Mouse (Mus musculus) hindbrain, embryonic 12.5 days (tissue): Measurements from ENCODE around the gene Ift27. TPM values are rescaled to one million over a fixed set of nuclear protein-coding genes. Genes with fewer than 3 reads are reported as not detected.

ENCODE experiments used
- ATAC-seq: fragments of 200-750 bp; cut with Nextera tagmentation; 2 replicates; pipeline ENCODE4 v1.8.0; 2017; ENCODE audit warnings: moderate TSS enrichment; ENCODE audit not compliant: low FRiP score
- H3K27ac ChIP-seq: fragments of 300-500 bp; sonication (generic); 2 replicates; pipeline ENCODE4 v1.5.1; 2016; ENCODE audit warnings: mild to moderate bottlenecking
- H3K27me3 ChIP-seq: fragments of 300-500 bp; sonication (generic); 2 replicates; pipeline ENCODE4 v1.6.1; 2016; ENCODE audit warnings: mild to moderate bottlenecking
- H3K36me3 ChIP-seq: fragments of 300-500 bp; sonication (generic); 2 replicates; pipeline ENCODE4 v1.6.1; 2016; ENCODE audit warnings: mild to moderate bottlenecking
- H3K4me1 ChIP-seq: fragments of 300-500 bp; sonication (generic); 2 replicates; pipeline ENCODE4 v1.6.1; 2016
- H3K4me2 ChIP-seq: fragments of 300-500 bp; sonication (generic); replicated peaks from 2 replicates; pipeline ENCODE4 v1.6.1; 2016; ENCODE audit warnings: mild to moderate bottlenecking
- H3K4me3 ChIP-seq: fragments of 300-500 bp; sonication (generic); 2 replicates; pipeline ENCODE4 v1.5.1; 2016; ENCODE audit warnings: mild to moderate bottlenecking
- H3K9ac ChIP-seq: fragments of 300-500 bp; sonication (generic); 2 replicates; pipeline ENCODE4 v1.6.1; 2016; ENCODE audit warnings: mild to moderate bottlenecking, moderate library complexity
- H3K9me3 ChIP-seq: fragments of 300-500 bp; sonication (generic); replicated peaks from 2 replicates; pipeline ENCODE4 v1.6.1; 2016; ENCODE audit warnings: mild to moderate bottlenecking
- WGBS: fragments of 180-500 bp; shearing (Covaris S2); methylation state at CpG from one replicate; pipeline ENCODE4 v1.1.7; 2016; 5-methylcytosine and 5-hydroxymethylcytosine counted together
- polyA plus RNA-seq: library from polyadenylated mRNA; unstranded; fragments of >200 nt; fragmentation: Nextera tagmentation; extraction: Ambion mirVana; gene quantifications from 2 replicates; pipeline ENCODE4 v1.2.1, GENCODE M21; 2016

Gene Ift27
- polyA plus RNA-seq, 1 experiment from 2014 or later: 99.9 TPM

DNA sequence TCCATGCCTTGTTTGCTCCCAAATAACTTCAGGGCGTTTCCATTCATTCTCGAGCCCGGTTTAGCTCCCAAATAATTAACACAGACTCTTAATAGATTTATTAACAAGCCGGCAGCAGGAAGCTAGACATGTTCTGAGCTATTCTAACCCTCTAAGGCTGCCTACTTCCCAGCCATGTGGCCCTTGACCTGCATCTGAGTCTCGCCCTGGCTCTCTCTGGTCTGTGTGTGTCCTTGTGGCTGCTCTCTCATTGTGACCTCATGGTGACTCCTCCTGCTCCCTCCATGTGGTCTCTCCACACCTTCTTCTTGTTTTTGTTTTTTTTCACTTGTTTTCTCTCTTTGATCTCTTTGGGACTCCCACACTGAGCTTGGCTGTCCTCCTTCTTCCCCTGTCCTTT is 13.0 kb upstream of the Ift27 start:
- Histone ChIP-seq H3K9me3 (no peaks in the 10 kb centered on the region), H3K36me3 (no peaks in the 10 kb centered on the region), H3K27ac (no peak overlapping the region), H3K4me3 (no peak overlapping the region), H3K27me3 (peaks cover 9% of the 10 kb centered on the region), H3K4me1 (peaks cover 16% of the 10 kb centered on the region), H3K4me2 (no peak overlapping the region), H3K9ac (no peak overlapping the region)
- WGBS: 83% methylated on average over 5 of the region's 5 CpGs
- no peak for ATAC-seq

DNA sequence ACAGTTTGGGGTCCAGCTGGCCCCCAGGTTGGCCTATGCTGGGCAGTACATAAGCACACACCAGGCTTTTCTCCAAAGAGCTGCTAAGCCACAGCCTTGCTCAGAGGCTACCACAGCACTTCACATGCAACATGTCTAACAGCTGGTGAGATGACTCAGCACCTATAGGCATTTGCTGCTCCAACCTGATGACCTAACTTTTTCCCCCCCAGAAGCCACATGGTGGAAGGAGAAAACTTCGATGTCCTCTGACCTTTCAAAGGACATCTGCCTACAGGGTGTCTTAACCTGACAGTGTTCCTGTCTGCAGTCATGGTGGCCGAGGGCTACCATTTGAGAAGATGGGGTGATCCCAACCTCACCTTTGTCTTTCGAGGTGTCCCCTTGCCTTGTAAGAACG is 11.7 kb upstream of the Ift27 start:
- Histone ChIP-seq H3K36me3 (no peaks in the 10 kb centered on the region), H3K27ac (no peak overlapping the region), H3K27me3 (peaks cover 9% of the 10 kb centered on the region), H3K9ac (no peak overlapping the region), H3K9me3 (no peaks in the 10 kb centered on the region), H3K4me1 (peaks cover 26% of the 10 kb centered on the region), H3K4me3 (no peak overlapping the region), H3K4me2 (no peak overlapping the region)
- no peak for ATAC-seq
- 89% methylated on average over 4 of the region's 4 CpGs for WGBS

DNA sequence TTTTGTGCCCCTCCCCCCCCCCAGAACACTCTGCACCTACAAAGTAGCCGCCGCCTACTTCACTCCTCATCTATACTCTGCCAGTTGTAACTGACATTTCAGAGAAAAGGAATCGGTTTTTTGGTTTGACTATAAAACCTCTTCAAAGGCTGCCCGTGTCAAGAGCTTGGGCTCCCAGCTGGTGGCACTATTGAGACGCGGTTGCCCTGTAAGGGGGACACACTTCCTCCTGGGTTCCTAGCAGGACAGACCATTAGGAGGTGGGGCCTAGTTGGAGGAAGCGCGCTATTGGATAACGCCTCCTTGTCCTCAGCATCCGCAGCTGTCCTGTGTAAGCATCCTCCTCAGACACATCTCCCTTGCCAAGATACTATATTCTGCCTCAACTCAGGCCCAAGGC is 10.9 kb upstream of the Ift27 start:
- Histone ChIP-seq H3K9ac (peak overlapping the region; percentile 4; the same call in 1 of the 2 replicates), H3K4me3 (no peak overlapping the region), H3K27me3 (peaks cover 9% of the 10 kb centered on the region)

DNA sequence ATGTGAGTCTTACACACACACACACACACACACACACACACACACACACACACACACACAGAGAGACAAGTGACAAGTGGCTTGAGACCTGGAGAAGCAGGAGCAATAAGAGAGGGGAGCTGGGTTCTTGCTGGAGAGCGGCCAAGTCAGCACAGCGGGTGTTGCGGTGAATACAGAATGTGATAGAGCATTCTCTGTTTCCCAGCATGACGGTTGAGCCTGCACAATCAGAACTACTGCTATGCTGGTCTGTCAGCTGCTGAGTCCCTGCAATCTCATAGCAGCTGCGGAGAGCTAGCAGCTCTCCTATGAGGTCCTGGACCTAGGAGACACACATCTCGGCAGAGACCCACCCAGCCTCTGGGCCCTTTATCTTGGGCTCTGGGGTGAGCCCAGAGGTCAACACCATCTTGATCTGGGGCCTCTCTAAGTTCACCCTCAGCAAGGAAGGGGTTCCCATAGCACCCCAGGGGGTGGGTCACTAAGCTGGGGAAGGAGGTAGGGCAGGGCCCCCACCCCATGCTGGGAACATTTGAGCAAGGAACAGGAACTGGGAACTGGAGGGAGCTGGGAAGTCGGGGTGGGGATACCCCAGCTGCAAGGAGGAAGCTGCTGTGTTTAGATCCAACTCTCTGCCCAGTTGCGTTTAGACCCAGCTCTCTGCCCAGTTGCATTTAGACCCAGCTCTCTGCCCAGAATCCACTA is 7.9 kb upstream of the Ift27 start:
- Histone ChIP-seq H3K4me2 (0 out of 2 replicates have a peak overlapping the region, but pooled peaks have one; percentile 27), H3K4me1 (peaks cover 40% of the 10 kb centered on the region), H3K9me3 (no peaks in the 10 kb centered on the region), H3K4me3 (no peak overlapping the region), H3K27me3 (peaks cover 11% of the 10 kb centered on the region; the same call in 1 of the 2 replicates), H3K36me3 (no peaks in the 10 kb centered on the region), H3K27ac (peak overlapping the region; percentile 83), H3K9ac (no peak overlapping the region)
- WGBS: 16% methylated on average over 8 of the region's 8 CpGs
- ATAC-seq: peak; percentile 53

More for the DNA sequence above, 10.9 kb upstream of the Ift27 start:
- peak overlapping the region; percentile 20; the same call in 1 of the 2 replicates for H3K4me2 ChIP-seq
- H3K36me3 ChIP-seq: no peaks in the 10 kb centered on the region
- 3% methylated on average over 10 of the region's 10 CpGs for WGBS
- no peaks in the 10 kb centered on the region for H3K9me3 ChIP-seq
- peak; percentile 76; the same call in 1 of the 2 replicates for ATAC-seq
- H3K27ac ChIP-seq: no peak overlapping the region
- peaks cover 26% of the 10 kb centered on the region for H3K4me1 ChIP-seq

DNA sequence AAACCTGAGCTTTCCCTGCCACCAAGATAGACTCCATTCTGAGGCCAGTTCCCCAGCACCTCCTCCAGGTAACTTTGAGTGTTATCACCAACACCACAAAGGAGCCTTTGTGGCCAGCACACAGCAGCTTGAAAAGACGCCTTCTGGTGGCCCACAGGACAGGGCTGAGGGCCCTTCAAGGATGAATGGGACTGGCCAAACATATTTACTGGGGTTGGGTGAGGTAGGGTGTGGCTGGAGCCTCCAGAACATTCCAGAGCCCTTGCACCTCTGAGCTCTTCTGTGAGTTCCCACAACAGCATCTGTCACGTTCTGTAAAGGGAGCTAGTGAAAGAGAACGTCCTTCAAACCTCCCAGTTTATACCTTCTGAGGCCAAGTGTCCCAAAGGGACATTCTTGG is 5.9 kb upstream of the Ift27 start:
- peaks cover 44% of the 10 kb centered on the region for H3K4me1 ChIP-seq
- no peak overlapping the region for H3K4me3 ChIP-seq
- no peak for ATAC-seq
- no peak overlapping the region for H3K27ac ChIP-seq
- H3K9me3 ChIP-seq: no peaks in the 10 kb centered on the region
- H3K36me3 ChIP-seq: no peaks in the 10 kb centered on the region
- H3K9ac ChIP-seq: no peak overlapping the region; the same call in 1 of the 2 replicates
- no peak overlapping the region for H3K4me2 ChIP-seq
- peaks cover 11% of the 10 kb centered on the region; the same call in 1 of the 2 replicates for H3K27me3 ChIP-seq
- 67% methylated on average over 3 of the region's 3 CpGs for WGBS

DNA sequence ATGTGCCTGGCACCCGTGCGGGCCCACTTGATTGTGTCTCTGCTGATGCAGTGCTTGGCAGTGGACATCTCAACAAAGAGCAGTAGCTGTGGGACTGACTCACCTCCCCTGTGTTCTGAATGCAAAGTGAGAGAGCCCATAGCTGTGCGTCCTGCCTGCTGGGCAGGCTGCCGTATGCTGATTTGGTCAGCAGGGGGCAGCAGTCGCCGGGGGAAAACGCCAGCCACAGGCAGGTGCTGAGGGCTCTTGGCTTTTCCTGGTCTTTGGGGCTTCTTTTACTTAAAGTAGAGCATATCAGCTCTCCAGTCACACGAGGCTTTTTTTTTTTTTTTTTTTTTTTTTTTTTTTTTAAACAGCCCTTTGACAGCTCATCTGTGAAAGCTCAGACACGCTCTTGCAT is 4.5 kb upstream of the Ift27 start:
- no peaks in the 10 kb centered on the region for H3K36me3 ChIP-seq
- H3K9ac ChIP-seq: 0 out of 2 replicates have a peak overlapping the region, but pooled peaks have one; percentile 3
- H3K4me3 ChIP-seq: no peak overlapping the region
- WGBS: 6% methylated on average over 8 of the region's 9 CpGs
- no peak for ATAC-seq
- peak overlapping the region; percentile 30 for H3K4me2 ChIP-seq
- peak overlapping the region; percentile 62; the same call in 1 of the 2 replicates for H3K27ac ChIP-seq
- peaks cover 43% of the 10 kb centered on the region for H3K4me1 ChIP-seq
- peaks cover 4% of the 10 kb centered on the region; the same call in 1 of the 2 replicates for H3K27me3 ChIP-seq
- no peaks in the 10 kb centered on the region for H3K9me3 ChIP-seq

DNA sequence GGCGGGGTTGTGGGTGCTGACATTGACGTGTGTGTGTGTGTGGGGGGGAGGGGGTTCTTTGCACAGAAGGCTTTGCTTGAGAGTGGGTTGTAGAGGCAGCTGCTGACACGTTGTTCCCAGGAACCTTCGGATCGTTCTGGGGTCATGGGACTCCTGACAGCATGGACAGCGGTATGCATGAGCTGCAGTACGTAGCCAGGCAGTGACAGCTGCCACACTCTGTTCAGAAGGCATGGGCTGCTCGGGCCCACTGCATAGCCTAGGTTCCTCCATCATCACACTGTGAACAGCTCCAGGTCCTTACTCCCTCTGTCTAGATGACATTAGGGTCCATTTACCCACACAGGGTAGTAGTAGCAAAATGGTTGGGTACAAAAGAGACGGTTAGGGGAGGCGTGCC is 3.4 kb upstream of the Ift27 start:
- Histone ChIP-seq H3K4me2 (no peak overlapping the region), H3K9me3 (no peaks in the 10 kb centered on the region), H3K9ac (no peak overlapping the region), H3K4me1 (peaks cover 47% of the 10 kb centered on the region), H3K4me3 (no peak overlapping the region), H3K27me3 (0 out of 2 replicates have a peak, but pooled peaks cover 2% of the 10 kb centered on the region), H3K27ac (no peak overlapping the region; the same call in 1 of the 2 replicates), H3K36me3 (no peaks in the 10 kb centered on the region)
- no peak for ATAC-seq
- 61% methylated on average over 10 of the region's 10 CpGs for WGBS

DNA sequence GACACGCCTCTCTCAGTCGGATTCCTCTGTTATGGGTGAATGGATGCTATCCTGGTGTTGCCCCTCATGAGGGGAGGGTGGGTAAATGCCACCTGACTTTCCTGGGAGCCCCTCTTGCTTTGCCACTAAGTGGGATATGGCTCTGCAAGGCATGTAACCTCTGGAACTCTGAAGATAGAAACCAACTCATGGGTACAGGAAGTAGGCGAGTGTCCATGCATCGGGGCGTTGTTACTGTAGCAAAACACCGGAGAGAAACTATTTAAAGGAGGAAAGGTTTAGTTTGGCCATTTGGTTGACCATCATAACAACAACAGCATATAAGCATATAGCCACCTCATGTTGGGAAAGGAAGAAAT is 959 bp upstream of the Ift27 start:
- Histone ChIP-seq H3K27me3 (0 out of 2 replicates have a peak, but pooled peaks cover 2% of the 10 kb centered on the region), H3K9me3 (no peaks in the 10 kb centered on the region), H3K36me3 (no peaks in the 10 kb centered on the region), H3K4me3 (peak overlapping the region; percentile 34), H3K9ac (peak overlapping the region; percentile 50), H3K27ac (peak overlapping the region; percentile 82; the same call in 1 of the 2 replicates), H3K4me2 (peak overlapping the region; percentile 50), H3K4me1 (peaks cover 39% of the 10 kb centered on the region)
- 76% methylated on average over 6 of the region's 6 CpGs for WGBS
- no peak for ATAC-seq

DNA sequence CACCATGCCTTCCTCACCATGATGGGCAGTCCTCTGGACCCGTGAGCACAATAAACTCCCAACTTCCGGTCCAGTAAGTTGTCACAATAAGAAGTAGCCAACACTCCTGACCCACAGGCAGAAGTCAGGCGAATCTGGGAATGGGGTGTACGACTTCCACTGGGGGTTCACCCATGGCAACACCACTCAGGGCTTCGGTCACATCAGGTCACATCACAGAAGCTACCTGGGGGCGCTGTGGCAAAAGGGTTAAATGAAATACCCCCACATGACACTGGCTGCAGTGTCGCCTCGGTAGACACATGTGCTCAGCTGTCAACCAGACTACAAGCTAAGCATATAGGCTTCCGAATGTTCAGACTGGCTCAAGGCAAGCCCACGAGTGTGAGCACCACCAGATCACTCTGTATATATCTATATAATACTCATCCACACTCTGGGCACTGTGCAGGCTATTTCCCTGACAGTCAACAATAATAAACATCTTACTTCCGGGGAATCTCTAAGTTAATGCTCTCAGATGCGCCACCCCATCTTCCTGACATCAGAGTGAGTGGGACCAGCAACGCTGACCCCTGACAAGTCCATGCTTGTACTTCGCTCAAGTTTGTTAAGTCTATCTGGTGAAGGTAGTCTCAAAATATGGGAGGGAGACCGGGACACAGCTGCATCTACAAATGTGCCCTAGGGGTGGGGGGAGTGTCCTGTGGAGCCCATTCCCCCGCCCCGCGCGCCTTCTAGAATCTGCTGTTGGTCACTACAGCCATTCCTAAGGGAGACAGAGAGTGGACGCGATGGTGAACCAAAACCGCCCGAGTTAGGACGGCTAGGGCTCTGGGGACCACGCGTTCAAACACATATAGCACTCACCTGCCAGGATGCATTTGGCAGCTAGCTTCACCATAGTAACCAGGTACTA is 749 bp downstream of the Ift27 start:
- peak overlapping the region; percentile 2; the same call in 1 of the 2 replicates for H3K27ac ChIP-seq
- WGBS: 25% methylated on average over 26 of the region's 26 CpGs
- no peaks in the 10 kb centered on the region for H3K36me3 ChIP-seq
- H3K27me3 ChIP-seq: no peaks in the 10 kb centered on the region
- peaks cover 37% of the 10 kb centered on the region for H3K4me1 ChIP-seq
- H3K4me3 ChIP-seq: peak overlapping the region; percentile 50
- peak overlapping the region; percentile 71 for H3K4me2 ChIP-seq
- peak overlapping the region; percentile 60 for H3K9ac ChIP-seq
- ATAC-seq: no peak
- no peaks in the 10 kb centered on the region for H3K9me3 ChIP-seq

DNA sequence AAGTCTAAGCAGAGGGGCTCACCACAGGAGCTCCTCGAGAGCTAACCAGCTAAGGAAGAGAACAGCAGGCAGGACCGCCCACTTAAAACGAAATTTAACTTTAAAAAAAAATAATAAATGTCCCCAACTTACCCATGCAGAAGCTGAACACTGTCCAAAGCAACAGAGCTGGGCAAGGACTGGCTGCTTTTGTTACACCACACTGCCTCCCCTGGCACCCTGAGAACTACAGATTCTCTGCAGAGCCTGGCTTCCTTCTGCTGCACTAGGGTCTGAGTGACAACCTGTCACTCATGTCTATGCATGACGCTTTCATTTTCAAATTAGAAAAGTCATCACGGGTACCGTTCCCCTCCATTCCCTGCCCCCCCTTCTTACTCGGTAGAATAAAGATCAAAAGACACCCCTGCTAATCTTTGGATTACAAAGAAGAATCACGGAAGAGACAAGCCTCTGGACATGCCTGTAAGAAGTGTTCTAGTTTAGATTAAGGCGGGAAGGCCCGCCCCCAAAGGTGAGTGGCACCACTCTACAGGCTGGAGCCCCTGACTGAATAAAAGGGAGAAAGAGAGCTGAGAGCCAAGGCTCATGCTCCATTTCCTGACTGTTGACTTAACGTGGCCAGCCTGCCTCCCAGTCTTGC is 1.5 kb downstream of the Ift27 start:
- WGBS: 72% methylated on average over 11 of the region's 11 CpGs
- H3K9me3 ChIP-seq: no peaks in the 10 kb centered on the region
- H3K9ac ChIP-seq: 0 out of 2 replicates have a peak overlapping the region, but pooled peaks have one; percentile 60
- no peak overlapping the region for H3K27ac ChIP-seq
- H3K27me3 ChIP-seq: no peaks in the 10 kb centered on the region
- no peak for ATAC-seq
- peaks cover 4% of the 10 kb centered on the region; the same call in 1 of the 2 replicates for H3K36me3 ChIP-seq
- H3K4me2 ChIP-seq: peak overlapping the region; percentile 71
- peak overlapping the region; percentile 50; the same call in 1 of the 2 replicates for H3K4me3 ChIP-seq
- peaks cover 29% of the 10 kb centered on the region for H3K4me1 ChIP-seq

DNA sequence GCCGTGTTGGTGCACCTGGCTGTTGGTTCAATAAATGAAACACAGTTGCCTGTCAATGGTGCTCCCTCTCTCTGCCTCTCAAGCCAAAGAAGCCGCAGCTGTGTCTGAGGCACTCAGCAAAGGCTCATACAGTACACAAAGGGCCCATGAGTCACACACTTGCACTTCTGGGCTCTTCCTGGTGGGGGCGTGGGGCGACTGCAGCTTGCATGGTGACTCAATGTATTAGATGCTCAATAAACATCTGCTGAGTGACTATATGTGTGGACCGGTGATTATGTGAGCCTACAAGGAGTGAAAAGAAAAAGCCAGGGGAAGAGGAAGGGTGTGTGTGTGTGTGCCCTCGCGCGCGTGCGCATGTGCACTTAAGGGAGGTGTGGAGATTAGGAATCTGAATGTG is 2.3 kb downstream of the Ift27 start:
- no peak overlapping the region for H3K27ac ChIP-seq
- H3K36me3 ChIP-seq: peaks cover 12% of the 10 kb centered on the region; the same call in 1 of the 2 replicates
- no peak overlapping the region for H3K9ac ChIP-seq
- H3K27me3 ChIP-seq: no peaks in the 10 kb centered on the region
- H3K4me2 ChIP-seq: 0 out of 2 replicates have a peak overlapping the region, but pooled peaks have one; percentile 3
- H3K4me3 ChIP-seq: no peak overlapping the region
- H3K4me1 ChIP-seq: peaks cover 24% of the 10 kb centered on the region
- no peaks in the 10 kb centered on the region for H3K9me3 ChIP-seq
- WGBS: 95% methylated on average over 10 of the region's 10 CpGs
- no peak for ATAC-seq
